Mouse (Mus musculus) bone marrow macrophage, adult 2 months (primary cell): Measurements from ENCODE around the gene Git2. TPM values are rescaled to one million over a fixed set of nuclear protein-coding genes. Genes with fewer than 3 reads are reported as not detected.

ENCODE experiments used
- H3K27ac ChIP-seq: 2 replicates; pipeline ENCODE4 v1.5.1; 2012; ENCODE audit warnings: low read depth, low read length; ENCODE audit not compliant: insufficient read depth
- H3K4me1 ChIP-seq: 2 replicates; pipeline ENCODE4 v1.6.1; 2012; ENCODE audit warnings: low read length; ENCODE audit not compliant: control insufficient read depth, insufficient read depth
- H3K4me3 ChIP-seq: 2 replicates; pipeline ENCODE4 v1.5.1; 2012; ENCODE audit warnings: mild to moderate bottlenecking, low read length, moderate library complexity; ENCODE audit not compliant: insufficient read depth
- CTCF ChIP-seq: IDR thresholded peaks from 2 replicates; pipeline ENCODE4 v1.5.1; 2012; ENCODE audit warnings: low read depth, mild to moderate bottlenecking, low read length, moderate library complexity
- POLR2A ChIP-seq: IDR thresholded peaks from 2 replicates; pipeline ENCODE4 v1.6.1; 2012; ENCODE audit warnings: mild to moderate bottlenecking, low read depth, low read length, borderline replicate concordance
- polyA plus RNA-seq: library from polyadenylated mRNA; stranded (reverse); fragments of >200 nt; gene quantifications from 2 replicates; pipeline ENCODE4 v1.2.4, GENCODE M21; 2012; ENCODE audit not compliant: missing spikeins, insufficient read depth, insufficient read length

The Git2 gene
- polyA plus RNA-seq, 1 experiment: 111 TPM

DNA sequence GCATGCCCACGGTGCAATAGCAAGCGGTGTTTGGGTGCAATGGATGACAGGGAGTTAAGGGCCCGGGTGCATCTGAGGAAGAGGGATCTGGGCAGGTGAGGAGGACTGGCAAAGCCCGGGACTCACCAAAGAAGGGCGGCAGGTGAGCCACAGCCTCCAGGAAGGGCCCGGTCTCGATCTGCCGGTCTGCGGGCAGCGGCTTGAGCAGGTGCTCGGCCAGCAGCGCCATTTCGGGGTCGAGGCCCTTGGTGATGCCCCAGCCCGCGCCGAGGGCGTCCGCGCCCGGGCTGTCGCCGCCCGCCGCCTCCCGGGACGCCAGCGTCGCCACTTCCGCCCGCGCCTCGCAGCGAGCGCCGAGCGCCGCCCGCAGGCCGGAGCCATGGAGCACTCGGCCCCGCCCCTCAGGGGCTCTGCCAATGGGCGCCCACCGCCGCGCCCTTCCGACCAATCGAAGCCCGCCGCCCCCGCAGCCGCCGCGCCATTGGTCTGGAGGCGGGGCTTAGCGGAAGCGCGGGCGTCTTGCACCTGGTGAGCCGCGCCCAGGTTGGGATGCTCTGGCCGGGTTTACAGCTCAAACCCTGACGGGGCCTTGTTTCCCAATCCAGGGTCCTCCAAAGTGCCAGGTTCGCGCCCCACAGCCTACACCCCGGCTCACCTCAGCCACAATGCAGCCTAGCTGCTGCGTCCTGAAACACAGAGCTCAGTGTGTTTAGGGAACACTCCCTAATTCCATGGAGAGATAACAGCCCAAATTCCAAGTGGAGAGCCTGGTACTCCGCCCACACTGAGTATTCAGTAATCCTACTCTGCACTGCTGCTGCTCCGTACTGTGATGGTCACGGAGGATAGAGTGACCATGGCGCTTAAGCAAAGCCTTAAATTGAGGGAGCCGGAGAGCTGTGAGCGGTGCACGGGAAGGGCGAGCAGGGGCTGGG lies 84.4 kb downstream of the Git2 start, which contains the start of gene Gltp:
TSS of gene Gltp (minus strand) at position 352 of the 935 bp plus-strand sequence.
- Histone ChIP-seq H3K4me3 (peak within 1 kb of the TSS; percentile 98), H3K27ac (peak within 1 kb of the TSS; percentile 82), H3K4me1 (peaks cover 22% of the 10 kb centered on the region)
- TF ChIP-seq CTCF: no peak
- no peak for TF ChIP-seq POLR2A

DNA sequence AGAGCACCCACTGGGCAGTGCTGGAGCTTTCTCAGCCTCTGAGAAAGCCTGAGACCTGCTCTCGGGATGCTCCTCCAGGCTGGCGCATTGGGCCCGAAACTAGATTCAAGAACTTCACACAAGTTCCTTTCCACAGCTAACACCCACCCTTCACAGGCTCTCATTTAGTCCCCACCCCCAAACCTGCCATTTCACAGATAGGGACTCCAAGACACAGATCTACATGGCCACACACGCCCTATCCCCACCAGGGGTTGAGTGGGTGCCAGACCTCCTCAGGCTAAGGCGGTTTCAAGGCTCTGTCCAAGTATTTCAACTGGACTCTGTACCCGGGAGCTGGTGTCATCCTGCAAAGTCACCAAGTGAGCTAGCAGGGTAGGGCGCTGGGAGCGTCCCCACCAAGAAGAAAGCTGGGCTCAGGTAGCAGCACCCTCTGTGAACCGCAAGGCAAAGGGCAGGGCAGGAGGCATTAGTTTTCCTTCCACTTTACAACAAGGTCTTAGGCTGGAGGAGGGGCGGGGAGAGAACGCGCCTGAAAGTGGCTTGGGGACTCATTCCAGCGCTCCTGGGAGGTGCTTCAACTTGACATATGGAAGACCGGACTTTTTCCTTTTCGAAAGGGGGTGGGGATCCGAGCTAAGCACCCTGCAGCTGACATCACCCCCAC lies 85.5 kb downstream of the Git2 start:
- H3K4me1 ChIP-seq: peaks cover 30% of the 10 kb centered on the region
- peak overlapping the region; percentile 69 for H3K27ac ChIP-seq
- H3K4me3 ChIP-seq: peak overlapping the region; percentile 98
- TF ChIP-seq POLR2A (no peak), CTCF (no peak)

DNA sequence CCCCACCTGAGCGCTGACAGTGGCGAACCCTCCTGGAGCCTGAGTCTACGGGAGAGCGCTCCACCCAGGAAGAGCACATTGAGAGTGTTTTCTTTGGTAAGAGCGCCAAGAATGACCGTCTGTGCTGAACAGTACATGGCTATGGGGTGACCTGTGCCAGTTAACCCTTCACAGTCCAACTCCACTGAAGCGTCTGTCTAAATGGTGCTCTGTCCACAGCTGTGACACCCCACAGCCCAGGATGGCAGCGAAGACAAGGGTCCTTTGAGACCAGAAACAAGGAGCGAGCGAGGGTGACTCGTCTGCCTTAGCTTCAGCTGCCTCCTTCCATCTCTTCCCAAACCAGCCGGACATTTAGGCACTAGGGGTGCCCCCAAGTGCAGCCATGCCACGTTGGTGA lies 86.6 kb downstream of the Git2 start:
- Histone ChIP-seq H3K4me3 (peak overlapping the region; percentile 98), H3K27ac (peak overlapping the region; percentile 69), H3K4me1 (peaks cover 31% of the 10 kb centered on the region)
- TF ChIP-seq POLR2A (no peak), CTCF (no peak)

DNA sequence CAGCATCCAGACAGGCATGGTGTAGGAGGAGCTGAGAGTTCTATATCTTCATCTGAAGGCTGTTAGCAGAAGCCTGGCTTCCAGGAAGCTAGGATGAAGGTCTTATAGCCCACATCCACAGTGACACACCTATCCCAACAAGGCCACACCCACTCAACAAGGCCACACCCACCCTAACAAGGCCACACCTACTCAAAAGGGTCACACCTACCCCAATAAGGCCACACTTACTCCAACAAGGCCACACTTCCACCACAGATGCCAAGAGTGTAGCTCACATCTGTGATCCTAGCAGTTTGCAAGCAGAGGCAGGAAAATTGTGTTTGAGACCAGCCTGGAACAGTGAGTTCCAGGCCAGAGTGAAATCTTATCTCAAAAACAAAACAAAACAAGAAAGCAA lies 87.4 kb downstream of the Git2 start:
- Histone ChIP-seq H3K4me3 (no peak overlapping the region), H3K27ac (no peak overlapping the region), H3K4me1 (peaks cover 32% of the 10 kb centered on the region)
- no peak for TF ChIP-seq POLR2A
- no peak for TF ChIP-seq CTCF

DNA sequence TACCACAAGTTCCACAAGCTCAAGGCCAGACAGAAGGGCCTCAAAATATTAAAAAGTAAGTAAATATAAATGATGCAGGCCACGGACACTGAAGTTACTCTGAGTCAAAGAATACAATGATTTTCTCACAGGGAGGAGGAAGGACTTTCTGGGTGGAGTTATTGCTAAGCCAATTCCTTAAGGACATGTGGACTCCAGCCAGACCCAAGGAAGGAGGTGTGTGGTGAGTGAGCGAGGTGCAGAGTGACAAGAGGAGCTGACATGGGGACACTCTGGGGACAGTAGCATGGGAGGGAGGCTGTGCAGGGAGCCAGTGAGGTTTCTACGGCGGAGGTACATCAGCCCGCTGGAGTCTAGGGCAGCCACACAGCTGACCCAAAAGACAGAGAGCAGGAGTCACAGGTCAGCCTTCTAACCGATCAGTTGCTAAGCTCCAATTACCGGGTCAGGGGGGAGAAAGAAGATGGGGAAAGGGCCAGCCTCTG lies 88.5 kb downstream of the Git2 start:
- Histone ChIP-seq H3K27ac (no peak overlapping the region), H3K4me1 (peaks cover 39% of the 10 kb centered on the region), H3K4me3 (no peak overlapping the region)
- TF ChIP-seq CTCF (no peak), POLR2A (no peak)

DNA sequence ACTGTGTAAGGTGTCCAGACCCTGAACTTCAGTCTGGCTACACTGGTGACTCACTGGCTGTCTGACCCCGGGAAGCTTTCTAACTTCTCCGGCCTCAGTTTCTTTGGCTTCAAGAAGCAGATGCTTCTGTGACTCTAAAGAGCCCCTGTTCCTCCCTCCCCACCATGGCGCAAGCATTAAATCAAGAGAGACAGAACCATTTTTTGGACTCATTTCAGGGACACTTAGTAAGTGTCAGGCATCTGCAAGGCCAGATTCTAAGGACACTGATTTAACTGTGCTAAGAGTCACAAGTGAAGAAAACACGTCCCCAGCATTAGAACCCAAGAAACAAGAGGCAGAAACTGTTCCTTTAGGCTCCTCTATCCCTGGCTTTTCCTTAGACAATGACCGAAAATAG lies 89.3 kb downstream of the Git2 start:
- no peak overlapping the region for H3K27ac ChIP-seq
- peaks cover 46% of the 10 kb centered on the region for H3K4me1 ChIP-seq
- TF ChIP-seq POLR2A: no peak
- no peak for TF ChIP-seq CTCF
- no peak overlapping the region for H3K4me3 ChIP-seq

DNA sequence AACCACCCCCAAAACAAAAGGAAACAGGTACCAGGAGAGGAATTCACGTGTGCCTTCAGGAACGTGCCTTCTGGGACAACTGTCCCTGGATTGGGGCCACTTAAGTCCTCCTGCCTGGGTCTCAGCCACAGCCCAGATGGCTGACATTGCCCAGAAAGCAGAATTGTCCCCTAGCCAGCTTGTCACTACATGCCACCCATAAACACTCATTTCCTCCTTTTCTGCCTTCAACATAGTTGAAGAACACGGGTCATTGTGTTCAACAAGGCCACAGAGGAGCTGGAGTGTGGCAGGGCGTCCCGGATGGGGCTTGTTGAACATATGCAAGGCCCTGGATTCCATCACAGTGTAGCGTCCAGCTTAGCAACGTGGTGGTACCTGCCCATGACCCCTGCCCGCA lies 93.6 kb downstream of the Git2 start:
- Histone ChIP-seq H3K4me1 (peaks cover 32% of the 10 kb centered on the region), H3K27ac (no peak overlapping the region), H3K4me3 (no peak overlapping the region)
- TF ChIP-seq POLR2A (no peak), CTCF (no peak)

DNA sequence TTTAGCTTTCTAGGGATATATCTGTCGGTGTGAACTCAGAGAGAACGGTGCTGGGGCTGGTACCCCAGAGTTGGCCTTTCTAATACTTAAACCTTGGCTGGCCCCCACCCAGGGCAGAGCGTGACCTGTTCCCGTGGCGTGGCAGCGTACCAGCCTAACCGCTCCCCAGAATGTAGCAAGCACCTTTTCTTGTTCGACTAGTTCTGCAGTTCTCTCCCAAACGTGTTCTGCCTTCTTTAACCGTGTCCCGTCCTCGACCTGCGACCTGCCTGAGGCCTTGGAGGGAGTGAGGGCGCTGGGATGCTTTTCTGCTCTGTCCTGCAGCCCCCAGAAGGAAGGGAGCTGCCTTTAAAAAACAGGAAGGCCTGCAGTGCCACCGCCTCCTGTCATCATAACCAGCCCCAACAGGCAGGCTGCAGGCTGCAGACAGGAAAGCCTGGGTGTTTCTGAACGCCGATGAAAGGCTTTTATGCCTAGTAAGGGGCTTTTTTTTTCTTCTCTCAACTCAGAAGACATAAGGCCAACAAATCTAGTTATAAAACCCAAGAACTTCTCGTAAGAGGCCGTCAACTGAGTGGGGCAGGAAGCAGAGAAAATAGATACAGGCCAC lies 94.5 kb downstream of the Git2 start:
- TF ChIP-seq CTCF (no peak), POLR2A (no peak)
- H3K4me3 ChIP-seq: no peak overlapping the region
- H3K27ac ChIP-seq: no peak overlapping the region
- H3K4me1 ChIP-seq: peaks cover 27% of the 10 kb centered on the region

DNA sequence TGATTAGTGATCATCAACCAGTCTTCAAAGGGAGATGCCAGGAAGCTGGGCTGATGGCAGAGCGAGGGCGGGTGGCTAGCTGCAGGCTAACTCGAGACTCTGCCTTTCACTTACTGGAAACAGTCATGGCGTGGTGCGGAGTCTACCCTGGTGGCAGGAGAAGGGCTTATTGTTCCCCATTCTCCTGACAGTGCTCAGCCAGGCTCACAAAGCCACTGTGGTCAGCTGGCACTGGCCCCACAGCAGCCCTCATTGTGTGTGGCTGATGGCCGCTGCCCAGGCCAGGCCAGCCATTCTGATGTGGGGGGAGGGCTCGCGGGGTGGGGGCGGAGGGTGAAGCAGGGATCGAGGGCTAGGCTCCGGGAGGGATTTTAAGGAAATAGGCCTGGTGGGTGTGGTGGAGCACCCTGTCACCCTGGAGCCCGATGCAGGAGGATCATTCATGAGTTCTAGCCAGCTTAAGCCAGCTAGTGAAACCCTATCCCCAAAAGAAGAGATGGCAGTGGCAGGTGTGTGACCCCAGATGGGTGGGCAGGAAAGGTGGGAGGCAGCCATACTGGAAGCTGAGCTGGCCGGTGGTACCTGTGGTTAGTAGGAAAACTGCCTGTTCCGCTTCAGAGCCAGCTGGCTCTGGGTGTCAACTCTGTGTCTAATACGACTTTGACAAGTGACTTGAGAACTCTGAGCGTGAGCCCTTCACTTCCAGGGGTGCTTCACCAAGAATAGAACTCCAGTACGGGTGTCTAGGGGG lies 95.3 kb downstream of the Git2 start:
- no peak for TF ChIP-seq CTCF
- no peak for TF ChIP-seq POLR2A
- Histone ChIP-seq H3K27ac (no peak overlapping the region), H3K4me3 (no peak overlapping the region), H3K4me1 (peaks cover 21% of the 10 kb centered on the region)

Other genes starting within 250 kb of the Git2 start
- gene Fam222a, start 207.5 kb downstream of the Git2 start, polyA plus RNA-seq: 1.5 and 1.9 TPM in 2 replicates
- 27.4 and 31.8 TPM in 2 replicates for gene Trpv4, start 117.1 kb downstream of the Git2 start, polyA plus RNA-seq
- 336 and 371 TPM in 2 replicates for gene Gltp, start 84.5 kb downstream of the Git2 start, polyA plus RNA-seq
- 13.1 and 13.7 TPM in 2 replicates for gene Tchp, start 67.8 kb downstream of the Git2 start, polyA plus RNA-seq
- gene Ankrd13a, start 840 bp downstream of the Git2 start, polyA plus RNA-seq: 102 and 116 TPM in 2 replicates
- 32.9 and 35.7 TPM in 2 replicates for gene 1500011B03Rik, start 48.0 kb upstream of the Git2 start, polyA plus RNA-seq
- not detected in 2 replicates for gene 4930519G04Rik, start 78.1 kb upstream of the Git2 start, polyA plus RNA-seq
- gene Gm9936, start 83.2 kb upstream of the Git2 start, polyA plus RNA-seq: not detected in 2 replicates
- gene Oasl2, start 121.4 kb upstream of the Git2 start, polyA plus RNA-seq: 359 and 380 TPM in 2 replicates
- gene Oasl1, start 147.7 kb upstream of the Git2 start, polyA plus RNA-seq: 13.1 and 14.6 TPM in 2 replicates
- 24.1 and 30.3 TPM in 2 replicates for gene 2210016L21Rik, start 166.6 kb upstream of the Git2 start, polyA plus RNA-seq
- gene Hnf1a, start 195.6 kb upstream of the Git2 start, polyA plus RNA-seq: not detected in 2 replicates
- gene Sppl3, start 235.6 kb upstream of the Git2 start, polyA plus RNA-seq: 60.1 and 65.2 TPM in 2 replicates